ENCODE assay signal across 11 mouse cellular contexts in the genomic region with DNA sequence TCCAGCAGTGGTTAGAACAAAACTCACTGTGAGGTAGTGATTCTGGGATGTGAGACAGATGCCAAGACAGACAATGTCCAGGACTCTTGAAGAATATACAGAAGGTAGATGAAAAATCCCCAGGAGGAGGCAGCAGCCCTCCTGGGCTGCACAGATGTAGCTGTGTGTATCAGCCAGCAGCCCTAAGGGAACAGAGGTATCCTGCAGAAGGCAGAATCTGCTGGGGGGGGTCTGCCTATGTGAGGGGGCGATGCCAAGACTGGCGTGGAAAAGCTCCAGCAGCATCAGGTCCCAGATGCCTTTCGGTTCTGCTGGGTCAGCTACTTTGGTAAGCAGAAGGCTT.
DNase-seq lines count a peak whose midpoint lies in the region; ATAC-seq lines count a peak whose summit lies in the region.
"Had no signal": no experiment of that assay in that cellular context is flagged by ENCODE, and none has a peak within 500 bp of the region (broad histone marks: within the 10 kb centered on the region; RNA-seq: fewer than 3 reads in every experiment).

No protein-coding gene starts in this region.

- no peak overlapping the region for H3K9ac ChIP-seq in forebrain, embryonic 16.5 days (replicated peaks; ENCODE audit: low read depth, low read length)
- H3K9ac ChIP-seq in forebrain, embryonic 11.5 days (ENCODE audit: low read length) = no peak overlapping the region
- no peak overlapping the region for H3K9ac ChIP-seq in lung, embryonic 15.5 days
- 0 out of 2 replicates have a peak overlapping the region, but pooled peaks have one; percentile 6 for H3K9ac ChIP-seq in hindbrain, embryonic 14.5 days
- H3K9ac ChIP-seq in neural tube, embryonic 14.5 days (replicated peaks; ENCODE audit: low read depth, low read length) = no peak overlapping the region
- H3K9ac ChIP-seq: liver, postnatal 0 days had no signal

- 0 out of 2 replicates have a peak, but pooled peaks have one; percentile 4 for ATAC-seq in forebrain, embryonic 16.5 days
- ATAC-seq in forebrain, embryonic 11.5 days (replicated peaks; ENCODE audit: low FRiP score) = no peak; the same call in 1 of the 2 replicates
- ATAC-seq in lung, embryonic 15.5 days (ENCODE audit: borderline replicate concordance, extremely low read depth, low FRiP score, low TSS enrichment) = no peak
- ATAC-seq in hindbrain, embryonic 14.5 days (ENCODE audit: low FRiP score) = no peak
- ATAC-seq in neural tube, embryonic 14.5 days (ENCODE audit: low read depth) = peak; percentile 4; the same call in 1 of the 2 replicates
- ATAC-seq: liver, postnatal 0 days had no signal

- H3K4me3 ChIP-seq in forebrain, embryonic 16.5 days (replicated peaks; ENCODE audit: low read length) = no peak overlapping the region
- H3K4me3 ChIP-seq in forebrain, embryonic 11.5 days (ENCODE audit: low read depth, low read length) = no peak overlapping the region
- no peak overlapping the region for H3K4me3 ChIP-seq in lung, embryonic 15.5 days
- no peak overlapping the region for H3K4me3 ChIP-seq in hindbrain, embryonic 14.5 days (replicated peaks; ENCODE audit: low read length)
- no peak overlapping the region for H3K4me3 ChIP-seq in neural tube, embryonic 14.5 days (ENCODE audit: low read depth, low read length)

- H3K4me2 ChIP-seq in forebrain, embryonic 16.5 days (ENCODE audit: low read length) = no peak overlapping the region
- H3K4me2 ChIP-seq in forebrain, embryonic 11.5 days (ENCODE audit: low read depth, low read length, severe bottlenecking) = no peak overlapping the region
- H3K4me2 ChIP-seq in lung, embryonic 15.5 days = no peak overlapping the region
- no peak overlapping the region for H3K4me2 ChIP-seq in hindbrain, embryonic 14.5 days (replicated peaks)
- no peak overlapping the region for H3K4me2 ChIP-seq in neural tube, embryonic 14.5 days (ENCODE audit: low read depth, low read length)

- H3K36me3 ChIP-seq in forebrain, embryonic 16.5 days (ENCODE audit: control insufficient read depth, insufficient read depth) = no peaks in the 10 kb centered on the region
- no peaks in the 10 kb centered on the region for H3K36me3 ChIP-seq in forebrain, embryonic 11.5 days (ENCODE audit: control insufficient read depth, insufficient read depth, low read length)
- no peaks in the 10 kb centered on the region for H3K36me3 ChIP-seq in lung, embryonic 15.5 days
- H3K36me3 ChIP-seq in hindbrain, embryonic 14.5 days (replicated peaks; ENCODE audit: control insufficient read depth, insufficient read depth) = no peaks in the 10 kb centered on the region
- H3K36me3 ChIP-seq in neural tube, embryonic 14.5 days (ENCODE audit: control insufficient read depth, insufficient read depth, low read length) = no peaks in the 10 kb centered on the region

- H3K9me3 ChIP-seq in forebrain, embryonic 16.5 days (ENCODE audit: control insufficient read depth, low read length) = no peaks in the 10 kb centered on the region
- no peaks in the 10 kb centered on the region for H3K9me3 ChIP-seq in forebrain, embryonic 11.5 days (ENCODE audit: control insufficient read depth, low read length)
- H3K9me3 ChIP-seq in lung, embryonic 15.5 days = no peaks in the 10 kb centered on the region
- H3K9me3 ChIP-seq in hindbrain, embryonic 14.5 days (ENCODE audit: control insufficient read depth, low read length) = no peaks in the 10 kb centered on the region
- no peaks in the 10 kb centered on the region for H3K9me3 ChIP-seq in neural tube, embryonic 14.5 days (ENCODE audit: control insufficient read depth, low read length)

- DNase-seq in forebrain, embryonic 11.5 days (ENCODE audit: low spot score) = no peak
- DNase-seq in lung, postnatal 4 days = no peak
- no peak for DNase-seq in hindbrain, embryonic 14.5 days (ENCODE audit: low spot score)
- DNase-seq in thymus, postnatal 25 days = no peak
- no peak for DNase-seq in kidney, adult 8-10 months
- DNase-seq: adrenal gland, postnatal 14 days; kidney, postnatal 25 days; liver, postnatal 0 days had no signal

- no peaks in the 10 kb centered on the region for H3K27me3 ChIP-seq in forebrain, embryonic 16.5 days (replicated peaks; ENCODE audit: control insufficient read depth, insufficient read depth, low read length)
- no peaks in the 10 kb centered on the region for H3K27me3 ChIP-seq in forebrain, embryonic 11.5 days (ENCODE audit: control insufficient read depth, insufficient read depth, low read length)
- no peaks in the 10 kb centered on the region for H3K27me3 ChIP-seq in lung, embryonic 15.5 days
- H3K27me3 ChIP-seq in hindbrain, embryonic 14.5 days (ENCODE audit: control insufficient read depth, insufficient read depth, low read length) = no peaks in the 10 kb centered on the region
- no peaks in the 10 kb centered on the region for H3K27me3 ChIP-seq in neural tube, embryonic 14.5 days (ENCODE audit: control insufficient read depth, insufficient read depth, low read length)

- peaks cover 7% of the 10 kb centered on the region for H3K4me1 ChIP-seq in forebrain, embryonic 16.5 days (replicated peaks; ENCODE audit: control insufficient read depth, insufficient read depth, low read length)
- H3K4me1 ChIP-seq in forebrain, embryonic 11.5 days (replicated peaks; ENCODE audit: control insufficient read depth, insufficient read depth, low read length) = 0 out of 2 replicates have a peak, but pooled peaks cover 4% of the 10 kb centered on the region
- peaks cover 24% of the 10 kb centered on the region; the same call in 1 of the 2 replicates for H3K4me1 ChIP-seq in lung, embryonic 15.5 days
- H3K4me1 ChIP-seq in hindbrain, embryonic 14.5 days (replicated peaks; ENCODE audit: control insufficient read depth, insufficient read depth, low read length) = peaks cover 26% of the 10 kb centered on the region
- peaks cover 10% of the 10 kb centered on the region; the same call in 1 of the 2 replicates for H3K4me1 ChIP-seq in neural tube, embryonic 14.5 days (ENCODE audit: control insufficient read depth, insufficient read depth, low read length)

- WGBS in forebrain, embryonic 16.5 days = 58% methylated on average over 3 of the region's 3 CpGs
- WGBS in forebrain, embryonic 11.5 days = 87% methylated on average over 3 of the region's 3 CpGs
- 77% methylated on average over 3 of the region's 3 CpGs for WGBS in lung, embryonic 15.5 days
- 60% methylated on average over 3 of the region's 3 CpGs for WGBS in hindbrain, embryonic 14.5 days
- WGBS in neural tube, embryonic 14.5 days = 68% methylated on average over 3 of the region's 3 CpGs

- no peak overlapping the region for H3K27ac ChIP-seq in forebrain, embryonic 16.5 days (ENCODE audit: low read length)
- no peak overlapping the region for H3K27ac ChIP-seq in forebrain, embryonic 11.5 days (ENCODE audit: low read depth, low read length)
- peak overlapping the region; percentile 61 for H3K27ac ChIP-seq in lung, embryonic 15.5 days
- peak overlapping the region; percentile 38; the same call in 1 of the 2 replicates for H3K27ac ChIP-seq in hindbrain, embryonic 14.5 days
- no peak overlapping the region for H3K27ac ChIP-seq in neural tube, embryonic 14.5 days (ENCODE audit: low read depth, low read length)

Comparison
In these comparisons a context has a peak if more than half of its experiments do, and no peak if none do; other contexts are left out.
1. ATAC-seq: peak in forebrain, embryonic 16.5 days (single experiment) and neural tube, embryonic 14.5 days (single experiment); none in forebrain, embryonic 11.5 days (single experiment), lung, embryonic 15.5 days (single experiment) and hindbrain, embryonic 14.5 days (single experiment).
2. H3K27ac ChIP-seq: peak in lung, embryonic 15.5 days (single experiment) and hindbrain, embryonic 14.5 days (single experiment); none in forebrain, embryonic 16.5 days (single experiment), forebrain, embryonic 11.5 days (single experiment) and neural tube, embryonic 14.5 days (single experiment).